Comparison of ENCODE assay signal across 13 mouse cellular contexts in genomic region chr6:113508272-113508946, GRCm38 (mm10). TPM values are rescaled to one million over a fixed set of nuclear protein-coding genes. Genes with fewer than 3 reads are reported as not detected.
DNase-seq lines count a peak whose midpoint lies in the region; ATAC-seq lines count a peak whose summit lies in the region.
"Had no signal": no experiment of that assay in that cellular context is flagged by ENCODE, and none has a peak within 500 bp of the region (broad histone marks: within the 10 kb centered on the region; RNA-seq: fewer than 3 reads in every experiment).

No protein-coding gene starts in this region.

- no peak overlapping the region for H3K9ac ChIP-seq in heart, embryonic 16.5 days (ENCODE audit: low read length)
- no peak overlapping the region for H3K9ac ChIP-seq in midbrain, embryonic 14.5 days (replicated peaks; ENCODE audit: low read length)
- H3K9ac ChIP-seq in midbrain, embryonic 11.5 days (ENCODE audit: low read length) = no peak overlapping the region
- no peak overlapping the region for H3K9ac ChIP-seq in embryonic facial prominence, embryonic 15.5 days
- H3K9ac ChIP-seq: heart, embryonic 12.5 days; intestine, embryonic 15.5 days had no signal

- no peak overlapping the region for H3K27ac ChIP-seq in heart, embryonic 16.5 days (ENCODE audit: low read length)
- H3K27ac ChIP-seq in heart, embryonic 10.5 days = no peak overlapping the region
- H3K27ac ChIP-seq in midbrain, embryonic 14.5 days (replicated peaks; ENCODE audit: low read depth, low read length) = no peak overlapping the region
- H3K27ac ChIP-seq in midbrain, embryonic 11.5 days (ENCODE audit: low read depth, low read length) = no peak overlapping the region
- peak overlapping the region; percentile 72 for H3K27ac ChIP-seq in embryonic facial prominence, embryonic 15.5 days (replicated peaks)
- H3K27ac ChIP-seq: intestine, embryonic 15.5 days had no signal

- no peak overlapping the region for H3K4me3 ChIP-seq in heart, embryonic 16.5 days (ENCODE audit: low read length)
- no peak overlapping the region for H3K4me3 ChIP-seq in heart, embryonic 10.5 days
- H3K4me3 ChIP-seq in midbrain, embryonic 14.5 days (replicated peaks; ENCODE audit: low read depth, low read length) = no peak overlapping the region
- no peak overlapping the region for H3K4me3 ChIP-seq in midbrain, embryonic 11.5 days (ENCODE audit: low read depth, low read length)
- H3K4me3 ChIP-seq in embryonic facial prominence, embryonic 15.5 days (replicated peaks) = no peak overlapping the region
- H3K4me3 ChIP-seq: heart, embryonic 12.5 days; intestine, embryonic 15.5 days had no signal

- ATAC-seq in heart, embryonic 16.5 days (replicated peaks; ENCODE audit: extremely low read depth, insufficient read depth, low FRiP score) = peak; percentile 32; the same call in 1 of the 2 replicates
- no peak for ATAC-seq in midbrain, embryonic 14.5 days (ENCODE audit: low FRiP score, low TSS enrichment)
- ATAC-seq in midbrain, embryonic 11.5 days (ENCODE audit: low FRiP score) = no peak
- ATAC-seq in embryonic facial prominence, embryonic 15.5 days (ENCODE audit: insufficient number of reproducible peaks, low FRiP score, low TSS enrichment, low read depth) = peak; percentile 74; the same call in 1 of the 2 replicates
- peak; percentile 44; the same call in 1 of the 2 replicates for ATAC-seq in megakaryocyte progenitor cell, adult 5-6 weeks (replicated peaks; ENCODE audit: poor library complexity)
- ATAC-seq: intestine, embryonic 15.5 days had no signal

- H3K36me3 ChIP-seq in heart, embryonic 16.5 days (ENCODE audit: control insufficient read depth, insufficient read depth) = peaks cover 2% of the 10 kb centered on the region
- peaks cover 19% of the 10 kb centered on the region for H3K36me3 ChIP-seq in heart, embryonic 10.5 days
- H3K36me3 ChIP-seq in midbrain, embryonic 14.5 days (ENCODE audit: control insufficient read depth, insufficient read depth, low read length) = peaks cover 6% of the 10 kb centered on the region
- H3K36me3 ChIP-seq in midbrain, embryonic 11.5 days (ENCODE audit: control insufficient read depth, insufficient read depth, low read length) = no peaks in the 10 kb centered on the region
- peaks cover 10% of the 10 kb centered on the region; the same call in 1 of the 2 replicates for H3K36me3 ChIP-seq in embryonic facial prominence, embryonic 15.5 days

- no peaks in the 10 kb centered on the region for H3K27me3 ChIP-seq in heart, embryonic 16.5 days (ENCODE audit: control insufficient read depth, insufficient read depth, low read length)
- H3K27me3 ChIP-seq in heart, embryonic 10.5 days (ENCODE audit: insufficient read depth, poor library complexity, severe bottlenecking) = no peaks in the 10 kb centered on the region
- no peaks in the 10 kb centered on the region for H3K27me3 ChIP-seq in midbrain, embryonic 14.5 days (ENCODE audit: control insufficient read depth, insufficient read depth, low read length)
- H3K27me3 ChIP-seq in midbrain, embryonic 11.5 days (ENCODE audit: control insufficient read depth, insufficient read depth, low read length) = no peaks in the 10 kb centered on the region
- H3K27me3 ChIP-seq in embryonic facial prominence, embryonic 15.5 days = no peaks in the 10 kb centered on the region
- H3K27me3 ChIP-seq: CH12.LX; heart, embryonic 12.5 days; intestine, embryonic 15.5 days had no signal

- 0 out of 2 replicates have a peak, but pooled peaks cover 3% of the 10 kb centered on the region for H3K9me3 ChIP-seq in heart, embryonic 16.5 days (replicated peaks; ENCODE audit: control insufficient read depth, low read length)
- H3K9me3 ChIP-seq in heart, embryonic 10.5 days = no peaks in the 10 kb centered on the region
- H3K9me3 ChIP-seq in midbrain, embryonic 14.5 days (ENCODE audit: control insufficient read depth, low read length) = no peaks in the 10 kb centered on the region
- H3K9me3 ChIP-seq in midbrain, embryonic 11.5 days (ENCODE audit: control insufficient read depth, low read length) = no peaks in the 10 kb centered on the region
- H3K9me3 ChIP-seq in embryonic facial prominence, embryonic 15.5 days (replicated peaks) = no peaks in the 10 kb centered on the region
- H3K9me3 ChIP-seq: intestine, embryonic 15.5 days had no signal

- no peak overlapping the region for H3K4me2 ChIP-seq in heart, embryonic 16.5 days (ENCODE audit: low read depth, low read length)
- no peak overlapping the region for H3K4me2 ChIP-seq in midbrain, embryonic 14.5 days (ENCODE audit: low read length)
- H3K4me2 ChIP-seq in midbrain, embryonic 11.5 days = no peak overlapping the region
- H3K4me2 ChIP-seq in embryonic facial prominence, embryonic 15.5 days (replicated peaks) = no peak overlapping the region
- H3K4me2 ChIP-seq: heart, embryonic 12.5 days; intestine, embryonic 15.5 days had no signal

- intact Hi-C loops in left cerebral cortex, postnatal 25 days (cut with DNase I) = no loop called here

- H3K4me1 ChIP-seq in heart, embryonic 16.5 days (ENCODE audit: control insufficient read depth, insufficient read depth, low read length) = peaks cover 6% of the 10 kb centered on the region; the same call in 1 of the 2 replicates
- H3K4me1 ChIP-seq in heart, embryonic 10.5 days = peaks cover 5% of the 10 kb centered on the region; the same call in 1 of the 2 replicates
- H3K4me1 ChIP-seq in midbrain, embryonic 14.5 days (ENCODE audit: control insufficient read depth, insufficient read depth, low read length) = no peaks in the 10 kb centered on the region
- H3K4me1 ChIP-seq in midbrain, embryonic 11.5 days (ENCODE audit: control insufficient read depth, insufficient read depth, low read length) = no peaks in the 10 kb centered on the region
- H3K4me1 ChIP-seq in embryonic facial prominence, embryonic 15.5 days = no peaks in the 10 kb centered on the region
- H3K4me1 ChIP-seq: intestine, embryonic 15.5 days had no signal

- no peak for DNase-seq in heart, embryonic 10.5 days (ENCODE audit: low spot score)
- peak; percentile 31 for DNase-seq in midbrain, embryonic 14.5 days
- no peak for DNase-seq in midbrain, embryonic 11.5 days (ENCODE audit: low spot score, missing footprints)
- no peak for DNase-seq in left cerebral cortex, postnatal 25 days (ENCODE audit: low spot score in 2 of 2)
- no peak for DNase-seq in Muller cell, postnatal 12 days (ENCODE audit: inconsistent ontology term)
- DNase-seq: kidney, postnatal 4 days had no signal

- 40% methylated on average over 7 of the region's 7 CpGs for WGBS in heart, embryonic 16.5 days
- 59% methylated on average over 7 of the region's 7 CpGs for WGBS in heart, embryonic 10.5 days
- WGBS in midbrain, embryonic 14.5 days = 61% methylated on average over 7 of the region's 7 CpGs
- WGBS in midbrain, embryonic 11.5 days = 71% methylated on average over 7 of the region's 7 CpGs
- 54% methylated on average over 7 of the region's 7 CpGs for WGBS in embryonic facial prominence, embryonic 15.5 days

RNA-seq across cellular contexts. Expression of gene Prrt3, which starts 6.7 kb away (rescaled TPM):
- polyA plus RNA-seq in heart, embryonic 16.5 days (2015; fragmentation: Nextera tagmentation; extraction: Ambion mirVana) = 0.26 and 0.29 TPM in 2 replicates
- 0.32 and 0.41 TPM in 2 replicates for polyA plus RNA-seq in heart, embryonic 10.5 days (2016; fragmentation: Nextera tagmentation; extraction: Ambion mirVana)
- polyA plus RNA-seq in midbrain, embryonic 14.5 days (2014; fragmentation: Nextera tagmentation; extraction: Ambion mirVana) = 8.2 and 10.6 TPM in 2 replicates
- polyA plus RNA-seq in midbrain, embryonic 11.5 days (2014; fragmentation: Nextera tagmentation; extraction: Ambion mirVana) = 0.97 and 1.1 TPM in 2 replicates
- polyA plus RNA-seq in embryonic facial prominence, embryonic 15.5 days (2015; fragmentation: Nextera tagmentation; extraction: Ambion mirVana) = 1.6 and 2.0 TPM in 2 replicates
- total RNA-seq in megakaryocyte progenitor cell, adult 5-6 weeks (2015) = not detected in 2 replicates
- not detected in 2 replicates for total RNA-seq in megakaryocyte progenitor cell, adult 5-6 weeks (2017)
- 10 to 100 TPM; 56.2 to 57.0 TPM for total RNA-seq in left cerebral cortex, postnatal 25 days (2021)
- total RNA-seq: CH12.LX; monocyte, adult 5-6 weeks had no signal

RNA-seq across cellular contexts. Expression of gene Emc3, which starts 23.0 kb away (rescaled TPM):
- polyA plus RNA-seq in heart, embryonic 16.5 days (2015; fragmentation: Nextera tagmentation; extraction: Ambion mirVana) = 89.7 and 94.5 TPM in 2 replicates
- polyA plus RNA-seq in heart, embryonic 10.5 days (2016; fragmentation: Nextera tagmentation; extraction: Ambion mirVana) = 88.0 and 90.2 TPM in 2 replicates
- polyA plus RNA-seq in midbrain, embryonic 14.5 days (2014; fragmentation: Nextera tagmentation; extraction: Ambion mirVana) = 91.9 and 100 TPM in 2 replicates
- polyA plus RNA-seq in midbrain, embryonic 11.5 days (2014; fragmentation: Nextera tagmentation; extraction: Ambion mirVana) = 88.4 and 90.0 TPM in 2 replicates
- 101 and 103 TPM in 2 replicates for polyA plus RNA-seq in embryonic facial prominence, embryonic 15.5 days (2015; fragmentation: Nextera tagmentation; extraction: Ambion mirVana)
- 60.4 and 64.5 TPM in 2 replicates for total RNA-seq in megakaryocyte progenitor cell, adult 5-6 weeks (2015)
- total RNA-seq in megakaryocyte progenitor cell, adult 5-6 weeks (2017) = 31.7 and 34.5 TPM in 2 replicates
- 10 to 100 TPM; 82.5 to 83.2 TPM for total RNA-seq in left cerebral cortex, postnatal 25 days (2021)

RNA-seq across cellular contexts. Expression of gene Fancd2, which starts 23.1 kb away (rescaled TPM):
- polyA plus RNA-seq in heart, embryonic 16.5 days (2015; fragmentation: Nextera tagmentation; extraction: Ambion mirVana) = 8.3 and 8.4 TPM in 2 replicates
- polyA plus RNA-seq in heart, embryonic 10.5 days (2016; fragmentation: Nextera tagmentation; extraction: Ambion mirVana) = 12.6 and 13.9 TPM in 2 replicates
- polyA plus RNA-seq in midbrain, embryonic 14.5 days (2014; fragmentation: Nextera tagmentation; extraction: Ambion mirVana) = 2.1 and 3.7 TPM in 2 replicates
- polyA plus RNA-seq in midbrain, embryonic 11.5 days (2014; fragmentation: Nextera tagmentation; extraction: Ambion mirVana) = 13.5 and 15.6 TPM in 2 replicates
- polyA plus RNA-seq in embryonic facial prominence, embryonic 15.5 days (2015; fragmentation: Nextera tagmentation; extraction: Ambion mirVana) = 6.6 and 6.9 TPM in 2 replicates
- 24.0 and 24.3 TPM in 2 replicates for total RNA-seq in megakaryocyte progenitor cell, adult 5-6 weeks (2015)
- 26.6 and 27.4 TPM in 2 replicates for total RNA-seq in megakaryocyte progenitor cell, adult 5-6 weeks (2017)
- 1 to 10 TPM; 1.9 to 2.1 TPM for total RNA-seq in left cerebral cortex, postnatal 25 days (2021)

RNA-seq across cellular contexts. Expression of gene Creld1, which starts 25.3 kb away (rescaled TPM):
- polyA plus RNA-seq in heart, embryonic 16.5 days (2015; fragmentation: Nextera tagmentation; extraction: Ambion mirVana) = 44.8 and 46.8 TPM in 2 replicates
- polyA plus RNA-seq in heart, embryonic 10.5 days (2016; fragmentation: Nextera tagmentation; extraction: Ambion mirVana) = 42.1 and 57.8 TPM in 2 replicates
- 49.7 and 51.1 TPM in 2 replicates for polyA plus RNA-seq in midbrain, embryonic 14.5 days (2014; fragmentation: Nextera tagmentation; extraction: Ambion mirVana)
- polyA plus RNA-seq in midbrain, embryonic 11.5 days (2014; fragmentation: Nextera tagmentation; extraction: Ambion mirVana) = 29.2 and 29.9 TPM in 2 replicates
- 21.5 and 22.5 TPM in 2 replicates for polyA plus RNA-seq in embryonic facial prominence, embryonic 15.5 days (2015; fragmentation: Nextera tagmentation; extraction: Ambion mirVana)
- 5.9 and 6.1 TPM in 2 replicates for total RNA-seq in megakaryocyte progenitor cell, adult 5-6 weeks (2015)
- total RNA-seq in megakaryocyte progenitor cell, adult 5-6 weeks (2017) = 4.7 and 6.6 TPM in 2 replicates
- total RNA-seq in left cerebral cortex, postnatal 25 days (2021) = 100 to 1,000 TPM; 114 to 121 TPM

RNA-seq across cellular contexts. Expression of gene Il17rc, which starts 37.2 kb away (rescaled TPM):
- 15.5 and 16.1 TPM in 2 replicates for polyA plus RNA-seq in heart, embryonic 16.5 days (2015; fragmentation: Nextera tagmentation; extraction: Ambion mirVana)
- 4.3 and 4.5 TPM in 2 replicates for polyA plus RNA-seq in heart, embryonic 10.5 days (2016; fragmentation: Nextera tagmentation; extraction: Ambion mirVana)
- polyA plus RNA-seq in midbrain, embryonic 14.5 days (2014; fragmentation: Nextera tagmentation; extraction: Ambion mirVana) = 0.77 and 0.93 TPM in 2 replicates
- polyA plus RNA-seq in midbrain, embryonic 11.5 days (2014; fragmentation: Nextera tagmentation; extraction: Ambion mirVana) = 2.7 and 3.1 TPM in 2 replicates
- 34.3 and 37.5 TPM in 2 replicates for polyA plus RNA-seq in embryonic facial prominence, embryonic 15.5 days (2015; fragmentation: Nextera tagmentation; extraction: Ambion mirVana)
- not detected in 2 replicates for total RNA-seq in megakaryocyte progenitor cell, adult 5-6 weeks (2015)
- not detected in 2 replicates for total RNA-seq in megakaryocyte progenitor cell, adult 5-6 weeks (2017)
- 1 to 10 TPM; 4.6 to 5.7 TPM for total RNA-seq in left cerebral cortex, postnatal 25 days (2021)
- total RNA-seq: CH12.LX; monocyte, adult 5-6 weeks had no signal

Comparison
In these comparisons a context has a peak if more than half of its experiments do, and no peak if none do; other contexts are left out.
1. ATAC-seq: peak in heart, embryonic 16.5 days (single experiment), embryonic facial prominence, embryonic 15.5 days (single experiment) and megakaryocyte progenitor cell, adult 5-6 weeks (single experiment); none in midbrain, embryonic 14.5 days (single experiment) and midbrain, embryonic 11.5 days (single experiment).